Mouse (Mus musculus) cerebellum, adult 11 months (tissue): ENCODE measurements around the gene 4930444G20Rik.
A peak's percentile ranks its signal among the peaks of the same experiment; 100 is the strongest.
"Not testable (repeated sequence)": the region's sequence is repeated elsewhere in the genome, so short reads cannot be mapped to it uniquely, and the experiment has no call there.

Source experiments
- DNase-seq: peaks from one replicate; pipeline ENCODE4 v3.0.0; 2022

4930444G20Rik gene

GRCm38 (mm10) chr10:22067979-22068378 is at the start of gene 4930444G20Rik:
4930444G20Rik (minus strand) TSS chr10:22068079.
- not testable (repeated sequence) for DNase-seq

DNA sequence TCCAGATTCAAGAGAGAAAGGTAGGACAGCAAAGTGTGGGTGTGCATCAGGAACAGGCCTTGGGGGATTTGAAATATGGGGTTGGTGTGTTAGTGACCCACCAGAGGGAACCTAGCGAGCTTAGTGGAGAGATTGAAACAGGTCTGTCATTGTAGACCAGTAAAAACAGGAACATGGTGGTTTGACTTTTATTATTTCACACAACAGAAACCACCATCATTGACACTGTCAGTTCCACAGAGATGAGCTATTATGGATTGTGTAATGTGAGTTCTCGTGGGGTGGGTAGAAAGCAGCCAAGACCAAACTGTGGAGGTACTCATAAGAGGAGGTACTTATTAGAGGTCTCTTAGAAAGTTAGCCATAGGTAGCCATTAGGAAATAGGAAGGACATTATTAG is 6.7 kb upstream of the 4930444G20Rik start:
- DNase-seq = no peak

DNA sequence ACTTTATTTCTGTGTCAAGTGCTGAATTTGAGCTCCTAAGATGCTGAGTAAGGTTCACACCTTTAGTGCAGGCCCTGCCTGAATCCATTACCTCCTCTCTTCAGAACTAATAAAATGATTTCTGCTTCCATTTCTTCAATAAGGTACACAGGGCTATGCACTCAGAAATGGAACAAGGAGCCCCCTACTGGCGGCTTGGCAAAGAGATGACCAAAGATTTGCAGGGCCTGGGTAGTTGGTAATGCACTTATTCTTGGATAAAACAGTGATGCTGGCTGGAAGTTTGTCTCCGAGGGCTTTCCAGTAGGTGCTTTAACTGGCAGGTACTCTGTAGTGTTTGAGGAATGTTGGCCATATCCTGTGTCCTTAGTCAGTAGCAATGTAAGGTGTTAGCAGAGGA is 4.9 kb upstream of the 4930444G20Rik start:
- no peak for DNase-seq

- DNase-seq = no peak
These were observed 2.7 kb upstream of the 4930444G20Rik start for GRCm38 (mm10) chr10:22070576-22070975.

GRCm38 (mm10) chr10:22070168-22070567 is 2.3 kb upstream of the 4930444G20Rik start:
- DNase-seq = no peak

- no peak for DNase-seq
These were observed 8.5 kb downstream of the 4930444G20Rik start for GRCm38 (mm10) chr10:22059415-22059814.

DNA sequence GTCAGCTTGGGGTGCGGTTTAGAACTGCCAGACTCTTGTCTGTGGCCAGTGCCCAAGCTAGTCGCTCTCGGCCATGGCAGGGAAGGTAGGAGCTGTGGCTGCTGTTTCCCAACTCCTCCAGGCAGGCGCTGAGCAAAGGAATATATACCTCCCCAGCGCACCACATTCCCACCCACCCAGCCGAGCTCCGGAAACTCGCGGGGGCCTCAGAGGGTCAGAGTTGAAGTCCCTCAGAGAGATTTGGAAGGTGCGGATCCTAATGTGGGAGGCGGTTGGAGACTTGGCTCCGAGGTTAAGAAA is 8.9 kb downstream of the 4930444G20Rik start:
- DNase-seq = no peak

GRCm38 (mm10) chr10:22058218-22059025 is 9.5 kb downstream of the 4930444G20Rik start:
- DNase-seq = peak; percentile 95

GRCm38 (mm10) chr10:22055308-22055707 is 12.6 kb downstream of the 4930444G20Rik start:
- DNase-seq = no peak

- peak; percentile 29 for DNase-seq
These were observed 31.6 kb downstream of the 4930444G20Rik start for GRCm38 (mm10) chr10:22036256-22036655.

DNA sequence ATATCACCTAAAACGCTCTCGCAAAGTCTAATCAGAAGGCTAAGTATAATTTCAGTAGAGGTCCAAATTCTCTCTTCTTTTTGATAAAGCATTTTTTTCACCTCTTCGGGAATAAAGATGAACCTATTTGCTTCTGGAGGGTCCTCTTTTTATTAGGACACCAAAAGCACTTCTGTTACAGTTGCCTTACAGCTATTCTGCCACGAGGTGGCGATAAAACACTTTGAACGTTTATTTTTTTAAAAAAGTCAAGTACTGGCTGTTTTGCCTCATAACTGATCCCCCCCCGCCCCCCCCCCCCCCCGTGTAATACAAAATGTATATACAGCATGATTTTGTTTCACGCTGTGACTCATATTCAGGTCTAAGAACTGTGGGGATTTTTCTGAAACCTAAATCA is 33.6 kb downstream of the 4930444G20Rik start:
- no peak for DNase-seq

DNA sequence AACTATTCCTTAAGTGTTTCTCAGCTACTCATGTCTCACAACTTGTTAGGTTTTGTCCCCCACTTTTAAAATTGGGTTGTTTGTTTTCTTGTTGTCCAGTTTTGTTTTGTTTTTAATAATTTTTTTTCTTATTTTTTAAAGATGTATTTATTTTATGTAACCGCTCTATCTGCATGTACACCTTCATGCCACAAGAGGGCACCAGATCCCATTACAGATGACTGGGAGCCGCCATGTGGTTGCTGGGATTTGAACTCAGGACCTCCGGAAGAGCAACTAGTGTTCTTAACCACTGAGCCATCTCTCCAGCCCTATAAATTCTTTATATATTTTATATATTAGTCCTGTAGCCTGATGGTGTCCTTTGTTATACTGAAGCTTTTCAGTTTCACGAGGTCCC is 49.3 kb downstream of the 4930444G20Rik start:
- no peak for DNase-seq

GRCm38 (mm10) chr10:22017469-22018159 is 50.3 kb downstream of the 4930444G20Rik start:
- DNase-seq = no peak
